Mouse (Mus musculus): ENCODE data around the gene Gpat2.

Gpat2 gene

DNA sequence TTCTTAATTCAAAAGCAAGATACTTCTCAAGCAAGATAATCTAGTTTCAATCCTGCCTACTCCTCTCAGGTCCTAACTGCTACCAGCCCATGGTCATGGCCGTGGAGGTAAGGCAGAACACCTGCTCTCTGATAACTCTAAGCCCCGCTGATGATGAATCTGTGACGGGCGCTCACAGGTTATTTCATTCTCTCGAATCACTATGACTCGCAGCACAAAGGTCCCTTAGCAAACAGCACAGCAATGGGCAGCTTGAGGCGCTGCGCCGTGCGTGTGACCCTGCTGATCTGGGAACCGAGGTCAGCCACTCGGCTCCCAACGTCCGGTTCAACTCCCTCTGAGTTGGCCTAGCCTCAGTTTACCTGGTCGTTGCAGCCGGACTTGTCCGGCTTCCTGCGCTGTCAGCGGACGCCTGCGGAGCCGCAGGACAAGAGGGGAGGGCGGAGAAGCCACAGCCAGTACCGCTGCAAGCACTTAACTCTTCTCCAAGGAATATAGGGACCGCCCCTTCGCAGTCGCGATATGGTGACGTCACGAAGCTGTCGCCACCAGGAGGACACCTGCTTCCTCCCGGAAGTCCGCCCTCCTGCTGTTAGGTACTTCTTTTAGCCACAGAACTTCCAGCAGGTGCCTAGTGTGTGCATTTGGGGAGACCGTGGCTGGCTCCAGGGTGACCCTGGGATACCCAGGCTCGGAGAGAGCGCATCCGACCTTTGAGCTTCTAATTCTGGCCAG is 19.2 kb downstream of the Gpat2 start, which contains the start of gene Fahd2a:
TSS of gene Fahd2a (minus strand) at position 511 of the 735 bp plus-strand sequence.
- peak; percentile 90 to 95 for DNase-seq

DNA sequence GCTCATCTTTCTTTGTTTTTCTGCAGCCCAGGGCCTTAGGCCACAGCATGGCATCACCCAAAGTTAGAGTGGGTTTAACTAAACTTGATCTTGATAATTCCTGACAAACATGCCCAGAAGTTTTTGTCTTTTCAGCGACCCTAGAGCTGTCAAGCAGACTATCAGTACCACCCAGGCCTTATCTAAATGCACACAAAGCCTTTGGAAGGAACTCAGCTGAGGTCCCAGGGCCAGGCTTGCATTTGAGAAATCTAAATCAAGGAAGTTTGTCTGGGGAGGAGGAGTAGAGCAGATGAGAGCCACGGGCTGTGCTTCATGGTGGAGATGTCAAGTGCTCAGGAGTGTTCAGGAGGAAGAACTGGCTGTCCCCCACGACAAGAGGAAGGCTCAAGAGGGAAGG is 21.8 kb downstream of the Gpat2 start:
- no peak for DNase-seq

GRCm38 (mm10) chr2:127449691-127450090 is 24.7 kb downstream of the Gpat2 start:
- DNase-seq, result peak; percentile 75 to 92

GRCm38 (mm10) chr2:127451748-127452147 is 26.7 kb downstream of the Gpat2 start:
- DNase-seq, result peak in 1 of 2 experiments; percentile 26

DNA sequence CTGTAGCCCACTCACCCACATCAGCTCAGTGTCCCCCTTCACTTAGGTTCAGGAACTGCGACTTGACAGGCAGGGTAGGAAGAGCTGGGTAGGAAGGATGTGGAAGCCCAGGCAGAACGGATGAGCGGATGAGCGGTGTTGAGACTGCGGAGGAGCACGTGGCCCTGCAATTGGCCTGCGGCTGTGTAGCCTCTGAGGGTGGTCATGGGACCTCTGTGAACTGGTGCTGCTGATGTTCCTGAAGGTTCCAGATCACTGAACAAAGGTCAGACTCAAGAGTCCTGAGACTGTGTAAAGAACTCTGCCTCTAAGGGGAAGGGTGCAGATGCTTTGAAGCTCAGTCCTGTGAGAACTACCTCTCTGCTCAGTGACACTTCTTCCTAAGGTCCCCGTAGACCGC is 28.1 kb downstream of the Gpat2 start:
- DNase-seq, result peak; percentile 48 to 79

DNA sequence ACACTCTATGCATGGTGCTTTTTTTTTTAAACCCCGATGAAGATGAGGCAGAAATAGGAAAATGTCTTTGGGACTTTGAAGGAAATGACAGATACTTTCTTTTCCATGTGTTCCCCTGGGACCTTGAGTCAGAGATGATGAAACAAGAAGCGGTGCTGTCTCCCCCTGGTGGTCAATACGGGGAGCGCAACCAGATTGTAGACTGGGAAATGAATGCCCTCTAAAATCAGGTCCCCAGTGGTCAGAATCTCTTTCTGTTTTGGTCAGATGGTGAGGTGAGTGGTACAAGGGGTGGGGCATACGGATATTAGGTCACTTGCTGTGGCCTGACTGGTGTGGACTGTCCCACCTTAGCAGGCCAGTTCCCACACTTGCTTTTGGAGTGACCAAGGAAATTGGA is 28.8 kb downstream of the Gpat2 start:
- DNase-seq, result peak; percentile 80 to 89

DNA sequence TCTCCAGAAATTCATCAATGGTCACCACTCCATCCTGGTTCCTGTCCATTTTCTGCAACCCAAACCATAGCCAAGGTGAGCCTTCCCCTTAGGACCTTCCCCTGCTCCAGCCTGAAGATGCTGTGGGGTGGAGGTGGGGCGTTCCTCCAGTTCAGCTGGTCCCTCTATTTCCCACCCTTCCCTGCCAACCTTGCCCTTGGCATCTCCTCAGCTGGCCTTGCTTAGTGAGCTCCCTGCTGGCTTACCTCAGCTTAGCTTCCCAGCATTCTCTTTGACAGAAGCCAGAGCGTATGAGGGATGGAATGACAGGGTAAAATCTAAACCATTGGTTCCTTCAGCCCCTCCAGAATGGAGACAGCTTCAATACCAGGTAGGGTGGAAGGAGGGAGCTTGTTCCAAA is 34.3 kb downstream of the Gpat2 start:
- DNase-seq, result no peak

DNA sequence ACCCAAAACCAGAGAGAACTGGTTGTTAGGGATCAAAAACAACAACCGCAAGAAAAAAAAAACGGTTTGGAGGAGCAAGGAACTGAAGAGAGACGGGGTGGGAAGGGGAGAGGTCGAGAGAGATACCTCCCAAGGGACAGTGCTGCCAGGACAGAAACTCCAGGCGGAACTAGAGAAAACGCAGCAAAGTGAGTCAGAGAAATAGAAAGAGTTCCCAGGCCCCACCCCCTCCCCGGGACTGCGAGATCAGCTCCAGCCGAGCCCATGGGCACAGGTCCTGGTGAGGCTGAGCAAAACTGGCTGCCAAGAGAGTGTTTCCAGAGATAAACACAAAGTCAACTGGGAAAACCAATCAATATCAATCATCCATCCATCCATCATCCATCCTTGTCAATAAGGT is 36.4 kb downstream of the Gpat2 start:
- no peak for DNase-seq

DNA sequence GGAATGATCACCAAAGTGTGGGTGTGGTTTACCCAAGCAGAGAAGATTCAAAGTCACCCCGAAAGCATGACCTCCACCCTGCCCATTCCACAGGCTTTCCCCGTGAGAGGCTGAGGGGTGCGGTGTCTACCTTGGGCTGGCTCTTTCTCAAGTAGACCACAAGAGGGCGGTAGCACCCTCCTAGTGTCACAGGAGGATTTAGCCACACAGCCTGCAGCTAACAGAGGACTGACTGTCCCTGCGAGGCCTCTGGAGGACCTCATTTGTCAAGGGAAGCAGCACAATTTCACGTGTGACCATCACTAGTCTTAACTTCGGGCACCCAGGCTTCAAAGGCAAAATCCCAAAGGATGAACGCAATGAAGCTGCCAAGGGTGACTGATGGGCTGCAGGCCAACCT is 37.3 kb downstream of the Gpat2 start:
- peak; percentile 69 to 76 for DNase-seq

- no peak for DNase-seq
Measured at GRCm38 (mm10) chr2:127470183-127470582, 45.2 kb downstream of the Gpat2 start.

- peak in 1 of 2 experiments; percentile 29 for DNase-seq
Measured at GRCm38 (mm10) chr2:127470661-127471060, 45.7 kb downstream of the Gpat2 start.

- no peak for DNase-seq
Measured at GRCm38 (mm10) chr2:127471281-127471680, 46.3 kb downstream of the Gpat2 start.

DNA sequence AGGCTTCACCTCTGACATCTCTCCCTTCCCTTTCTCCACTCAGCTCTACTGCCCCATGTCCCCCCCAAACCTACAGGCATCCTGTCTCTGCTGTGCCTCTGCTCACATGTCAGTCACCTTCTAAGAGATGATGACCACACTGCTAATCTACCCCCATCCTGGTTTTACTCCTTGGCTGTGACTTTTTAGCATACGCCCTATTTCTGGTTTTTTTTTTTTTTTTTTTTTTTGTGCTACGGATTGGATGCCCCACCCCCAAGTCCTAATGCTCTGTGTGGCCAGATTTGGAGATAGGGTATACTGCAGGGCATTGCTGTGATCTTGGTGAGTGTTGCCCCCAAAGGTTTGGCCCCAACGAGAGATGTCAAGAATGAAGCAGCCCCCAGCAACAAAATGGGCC is 47.3 kb downstream of the Gpat2 start:
- DNase-seq, result no peak

GRCm38 (mm10) chr2:127479210-127479609 is 54.2 kb downstream of the Gpat2 start:
- DNase-seq, result no peak

DNA sequence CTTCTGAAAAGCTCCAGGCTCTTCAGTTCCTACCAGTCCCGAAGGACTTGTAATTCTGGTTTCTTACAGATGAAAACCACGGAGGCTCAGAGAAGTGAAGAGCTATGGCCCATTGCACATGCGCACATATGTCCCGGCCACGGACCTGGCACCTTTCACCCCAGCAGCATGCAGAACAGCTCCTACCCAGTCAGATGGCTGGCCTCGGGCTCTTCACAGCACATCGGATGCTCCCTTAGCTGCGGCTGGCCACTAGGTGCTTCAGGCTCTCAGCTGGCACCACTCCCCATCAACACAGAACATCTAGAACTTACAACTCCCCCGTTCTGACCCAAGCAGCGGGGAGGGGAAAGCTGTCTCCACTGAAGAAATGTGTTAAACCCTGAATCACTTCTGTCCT is 54.8 kb downstream of the Gpat2 start:
- no peak for DNase-seq

DNA sequence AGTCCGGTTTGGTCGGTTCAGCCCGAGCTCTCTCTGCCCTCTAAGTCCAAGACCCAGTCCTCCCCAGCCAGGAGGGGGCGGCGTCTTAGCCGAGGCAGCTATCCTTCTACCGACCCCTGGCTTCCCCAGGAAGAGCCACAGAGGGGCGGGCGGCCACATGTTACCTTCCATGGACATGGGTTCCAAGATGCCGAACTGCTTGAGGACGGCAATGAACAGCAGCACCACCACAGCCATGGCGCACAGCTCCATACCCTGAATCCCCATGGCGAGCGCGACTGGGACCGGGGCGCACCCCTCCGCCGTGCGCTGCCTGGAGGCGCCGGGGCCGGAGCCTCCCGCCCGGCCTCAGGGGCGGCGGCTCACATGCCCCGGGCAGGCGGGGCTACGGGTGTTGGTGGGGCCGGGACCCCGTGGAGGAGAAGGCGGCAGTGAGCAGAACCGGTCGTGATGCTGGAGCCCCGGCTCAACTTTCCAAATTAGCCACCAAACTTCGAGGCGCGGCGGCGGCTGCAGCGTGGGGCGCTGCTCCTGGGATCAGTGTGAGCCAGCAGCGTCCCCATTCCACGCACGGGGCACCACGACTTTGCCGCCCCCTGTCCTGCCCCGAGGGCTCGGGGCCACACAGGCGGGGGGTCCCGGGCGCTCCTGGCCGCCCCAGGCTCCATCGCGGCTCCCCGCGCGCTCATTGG is 57.0 kb downstream of the Gpat2 start:
- DNase-seq, result peak; percentile 12 to 49

DNA sequence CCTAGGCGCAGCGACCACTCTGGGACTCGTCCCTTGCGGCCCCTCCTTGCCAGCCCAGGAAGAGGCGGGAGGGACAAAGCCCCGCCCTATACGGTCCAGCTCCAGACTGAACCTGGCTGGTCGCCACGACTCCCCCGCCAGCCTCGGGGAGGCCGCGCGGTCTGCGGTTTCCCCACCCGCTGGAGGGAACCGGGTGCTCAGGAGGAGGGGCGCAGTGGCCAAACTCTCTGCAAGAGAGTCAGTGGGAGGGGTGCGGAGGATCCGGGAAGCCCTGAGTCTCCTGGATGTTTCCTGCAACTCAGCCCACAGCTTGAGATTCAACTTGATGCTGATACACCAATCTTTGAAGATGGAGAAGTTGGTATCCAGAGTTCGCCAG is 57.5 kb downstream of the Gpat2 start:
- peak; percentile 81 to 89 for DNase-seq

DNA sequence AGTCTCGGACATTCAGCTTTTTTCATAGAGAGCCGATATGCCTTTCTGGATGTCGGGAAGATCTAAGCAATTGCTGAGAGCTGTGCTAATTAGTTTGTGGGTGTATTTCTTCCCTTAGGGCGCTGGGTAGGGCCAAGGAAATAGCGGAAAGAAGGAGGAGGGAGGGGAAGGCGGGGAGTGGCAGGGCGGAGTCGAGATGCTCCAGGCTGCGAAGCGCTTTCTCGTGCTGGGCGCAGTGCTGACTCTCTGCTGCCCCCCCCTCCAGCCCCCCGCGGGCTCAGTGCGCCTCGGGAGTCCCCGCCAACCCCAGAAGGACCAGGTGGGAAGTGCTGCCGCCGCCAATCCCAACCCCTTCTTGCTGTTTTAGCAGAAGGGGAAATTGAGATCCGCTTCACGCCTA is 58.0 kb downstream of the Gpat2 start:
- DNase-seq, result peak; percentile 40 to 50

- peak; percentile 88 to 89 for DNase-seq
Measured at GRCm38 (mm10) chr2:127484476-127485170, 59.6 kb downstream of the Gpat2 start.
